Mouse (Mus musculus) liver, embryonic 15.5 days (tissue): ENCODE measurements around the gene Cyp2t4. TPM values are rescaled to one million over a fixed set of nuclear protein-coding genes. Genes with fewer than 3 reads are reported as not detected.

Source experiments
- ATAC-seq: fragments of 200-750 bp; cut with Nextera tagmentation; 2 replicates; pipeline ENCODE4 v1.8.0; 2017; ENCODE audit warnings: moderate number of reproducible peaks, mild to moderate bottlenecking, moderate library complexity; ENCODE audit not compliant: insufficient read depth
- H3K27ac ChIP-seq: fragments of 300-500 bp; sonication (generic); replicated peaks from 2 replicates; pipeline ENCODE4 v1.5.1; 2015; ENCODE audit warnings: mild to moderate bottlenecking, inconsistent platforms
- H3K27me3 ChIP-seq: fragments of 300-500 bp; sonication (generic); 2 replicates; pipeline ENCODE4 v1.6.1; 2015; ENCODE audit warnings: mild to moderate bottlenecking, inconsistent platforms
- H3K36me3 ChIP-seq: fragments of 300-500 bp; sonication (generic); replicated peaks from 2 replicates; pipeline ENCODE4 v1.6.1; 2015; ENCODE audit warnings: moderate library complexity, mild to moderate bottlenecking, inconsistent platforms
- H3K4me1 ChIP-seq: fragments of 300-500 bp; sonication (generic); replicated peaks from 2 replicates; pipeline ENCODE4 v1.6.1; 2015; ENCODE audit warnings: inconsistent platforms
- H3K4me2 ChIP-seq: fragments of 300-500 bp; sonication (generic); 2 replicates; pipeline ENCODE4 v1.6.1; 2015; ENCODE audit warnings: moderate library complexity, mild to moderate bottlenecking, inconsistent platforms
- H3K4me3 ChIP-seq: fragments of 300-500 bp; sonication (generic); replicated peaks from 2 replicates; pipeline ENCODE4 v1.5.1; 2015; ENCODE audit warnings: mild to moderate bottlenecking, inconsistent platforms
- H3K9ac ChIP-seq: fragments of 300-500 bp; sonication (generic); 2 replicates; pipeline ENCODE4 v1.6.1; 2015; ENCODE audit warnings: moderate library complexity, mild to moderate bottlenecking, inconsistent platforms
- H3K9me3 ChIP-seq: fragments of 300-500 bp; sonication (generic); replicated peaks from 2 replicates; pipeline ENCODE4 v1.6.1; 2016; ENCODE audit warnings: inconsistent platforms
- WGBS: fragments of 180-500 bp; shearing (Covaris S2); methylation state at CpG from one replicate; pipeline ENCODE4 v1.1.7; 2015; ENCODE audit warnings: mixed read lengths; ENCODE audit not compliant: insufficient replicate concordance; 5-methylcytosine and 5-hydroxymethylcytosine counted together
- polyA plus RNA-seq: library from polyadenylated mRNA; unstranded; fragments of >200 nt; fragmentation: Nextera tagmentation; extraction: Ambion mirVana; gene quantifications from 2 replicates; pipeline ENCODE4 v1.2.1, GENCODE M21; 2015

The Cyp2t4 gene
- polyA plus RNA-seq, 1 experiment from 2014 or later: not detected

GRCm38 (mm10) chr7:27161744-27162143, 8.2 kb downstream of the Cyp2t4 start:
- 68% methylated on average over 4 of the region's 4 CpGs for WGBS
- peaks cover 51% of the 10 kb centered on the region for H3K36me3 ChIP-seq
- H3K4me1 ChIP-seq: peaks cover 61% of the 10 kb centered on the region
- no peak overlapping the region for H3K4me2 ChIP-seq
- no peak overlapping the region for H3K9ac ChIP-seq
- H3K27me3 ChIP-seq: no peaks in the 10 kb centered on the region
- no peak for ATAC-seq
- no peaks in the 10 kb centered on the region for H3K9me3 ChIP-seq
- no peak overlapping the region for H3K4me3 ChIP-seq
- H3K27ac ChIP-seq: no peak overlapping the region

- H3K9ac ChIP-seq: no peak overlapping the region
- H3K27me3 ChIP-seq: no peaks in the 10 kb centered on the region
- peaks cover 44% of the 10 kb centered on the region for H3K36me3 ChIP-seq
- no peak overlapping the region for H3K27ac ChIP-seq
- peak overlapping the region; percentile 38 for H3K4me2 ChIP-seq
- ATAC-seq: no peak
- 63% methylated on average over 5 of the region's 5 CpGs for WGBS
- H3K9me3 ChIP-seq: no peaks in the 10 kb centered on the region
- H3K4me3 ChIP-seq: no peak overlapping the region
- H3K4me1 ChIP-seq: peaks cover 70% of the 10 kb centered on the region
Observed at GRCm38 (mm10) chr7:27162780-27163449, 9.4 kb downstream of the Cyp2t4 start.

DNA sequence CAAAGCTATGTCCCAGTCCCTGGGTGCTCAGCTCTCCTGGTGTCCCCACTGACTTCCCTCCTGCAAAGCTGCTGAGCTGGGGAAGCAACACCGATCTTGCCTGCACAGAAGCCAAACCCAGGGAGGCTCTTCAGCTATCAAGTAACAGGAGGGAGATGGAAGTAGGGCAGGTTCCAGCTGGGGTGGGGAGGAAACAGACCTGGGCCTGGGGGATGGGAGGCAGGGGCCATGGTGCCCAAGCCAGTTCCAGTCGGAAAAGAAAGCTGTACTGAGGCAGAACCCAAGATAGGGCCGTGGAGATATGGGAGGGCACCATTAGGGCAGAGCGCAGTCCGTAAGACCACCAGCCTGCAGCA, 9.9 kb downstream of the Cyp2t4 start:
- no peaks in the 10 kb centered on the region for H3K27me3 ChIP-seq
- H3K27ac ChIP-seq: no peak overlapping the region
- peak overlapping the region; percentile 14; the same call in 1 of the 2 replicates for H3K4me3 ChIP-seq
- H3K4me2 ChIP-seq: peak overlapping the region; percentile 38
- 74% methylated on average over 5 of the region's 5 CpGs for WGBS
- H3K9me3 ChIP-seq: no peaks in the 10 kb centered on the region
- H3K36me3 ChIP-seq: peaks cover 39% of the 10 kb centered on the region
- ATAC-seq: no peak
- H3K9ac ChIP-seq: peak overlapping the region; percentile 11; the same call in 1 of the 2 replicates
- peaks cover 75% of the 10 kb centered on the region for H3K4me1 ChIP-seq

- no peak overlapping the region for H3K27ac ChIP-seq
- no peak for ATAC-seq
- H3K4me3 ChIP-seq: peak overlapping the region; percentile 84
- peak overlapping the region; percentile 95 for H3K4me2 ChIP-seq
- peaks cover 30% of the 10 kb centered on the region for H3K36me3 ChIP-seq
- 85% methylated on average over 33 of the region's 33 CpGs for whole genome bisulfite sequencing
- H3K27me3 ChIP-seq: no peaks in the 10 kb centered on the region
- peaks cover 77% of the 10 kb centered on the region for H3K4me1 ChIP-seq
- H3K9ac ChIP-seq: peak overlapping the region; percentile 91; the same call in 1 of the 2 replicates
- no peaks in the 10 kb centered on the region for H3K9me3 ChIP-seq
Observed at GRCm38 (mm10) chr7:27164112-27164947, 10.8 kb downstream of the Cyp2t4 start.

GRCm38 (mm10) chr7:27165007-27165655, 11.6 kb downstream of the Cyp2t4 start:
- peak overlapping the region; percentile 94 for H3K27ac ChIP-seq
- H3K4me1 ChIP-seq: peaks cover 74% of the 10 kb centered on the region
- no peaks in the 10 kb centered on the region for H3K27me3 ChIP-seq
- WGBS: 72% methylated on average over 23 of the region's 23 CpGs
- ATAC-seq: no peak
- peak overlapping the region; percentile 84 for H3K4me3 ChIP-seq
- H3K4me2 ChIP-seq: peak overlapping the region; percentile 95
- peak overlapping the region; percentile 91; the same call in 1 of the 2 replicates for H3K9ac ChIP-seq
- H3K36me3 ChIP-seq: peaks cover 26% of the 10 kb centered on the region
- no peaks in the 10 kb centered on the region for H3K9me3 ChIP-seq

DNA sequence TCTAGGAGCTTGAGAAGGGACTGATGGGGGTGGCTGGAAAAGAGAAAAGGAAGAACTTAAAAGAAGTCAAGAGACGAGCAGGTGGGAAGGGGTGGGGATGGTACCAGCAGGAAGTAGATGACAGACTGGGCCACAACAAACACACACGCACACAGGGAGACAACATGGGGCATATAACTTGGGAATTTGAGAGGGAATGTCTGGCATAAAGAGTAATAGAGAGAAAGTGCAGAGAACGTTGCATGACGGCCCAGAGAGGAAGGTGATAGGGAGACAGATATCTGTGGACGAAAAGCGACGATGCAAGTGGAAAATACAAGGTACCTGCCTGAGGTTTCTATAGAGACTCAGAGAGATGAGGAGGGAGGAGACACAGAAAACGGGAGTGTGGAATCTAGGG, 12.2 kb downstream of the Cyp2t4 start:
- no peak for ATAC-seq
- no peaks in the 10 kb centered on the region for H3K27me3 ChIP-seq
- peak overlapping the region; percentile 95 for H3K4me2 ChIP-seq
- peaks cover 68% of the 10 kb centered on the region for H3K4me1 ChIP-seq
- peaks cover 26% of the 10 kb centered on the region for H3K36me3 ChIP-seq
- 3% methylated on average over 8 of the region's 8 CpGs for WGBS
- H3K27ac ChIP-seq: peak overlapping the region; percentile 94
- H3K4me3 ChIP-seq: peak overlapping the region; percentile 84
- H3K9ac ChIP-seq: peak overlapping the region; percentile 91
- H3K9me3 ChIP-seq: no peaks in the 10 kb centered on the region

DNA sequence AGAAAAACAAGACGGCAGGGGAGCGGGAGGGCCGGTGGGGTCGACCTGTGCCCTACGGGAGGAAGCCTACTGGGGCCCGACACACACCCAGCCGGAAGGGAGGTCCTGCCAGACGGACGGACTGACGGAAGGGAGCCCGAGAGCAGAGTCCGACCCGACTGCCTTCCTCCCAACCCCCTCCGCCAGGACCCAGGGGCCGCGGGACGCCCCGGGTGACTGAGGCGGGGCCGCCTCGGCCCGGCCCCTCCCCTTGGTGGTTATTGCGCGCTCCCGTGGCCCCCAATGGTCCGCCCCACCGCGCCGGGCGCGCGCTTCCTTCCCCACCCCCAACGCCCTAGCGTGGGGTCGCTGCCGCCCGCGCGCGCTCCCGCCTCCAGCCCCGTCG, 12.7 kb downstream of the Cyp2t4 start:
- Histone ChIP-seq H3K27me3 (no peaks in the 10 kb centered on the region), H3K36me3 (peaks cover 26% of the 10 kb centered on the region), H3K9me3 (no peaks in the 10 kb centered on the region), H3K4me1 (peaks cover 63% of the 10 kb centered on the region), H3K4me3 (peak overlapping the region; percentile 84), H3K4me2 (peak overlapping the region; percentile 95), H3K27ac (peak overlapping the region; percentile 94), H3K9ac (peak overlapping the region; percentile 91)
- ATAC-seq: peak; percentile 71
- WGBS: 1% methylated on average over 39 of the region's 43 CpGs

DNA sequence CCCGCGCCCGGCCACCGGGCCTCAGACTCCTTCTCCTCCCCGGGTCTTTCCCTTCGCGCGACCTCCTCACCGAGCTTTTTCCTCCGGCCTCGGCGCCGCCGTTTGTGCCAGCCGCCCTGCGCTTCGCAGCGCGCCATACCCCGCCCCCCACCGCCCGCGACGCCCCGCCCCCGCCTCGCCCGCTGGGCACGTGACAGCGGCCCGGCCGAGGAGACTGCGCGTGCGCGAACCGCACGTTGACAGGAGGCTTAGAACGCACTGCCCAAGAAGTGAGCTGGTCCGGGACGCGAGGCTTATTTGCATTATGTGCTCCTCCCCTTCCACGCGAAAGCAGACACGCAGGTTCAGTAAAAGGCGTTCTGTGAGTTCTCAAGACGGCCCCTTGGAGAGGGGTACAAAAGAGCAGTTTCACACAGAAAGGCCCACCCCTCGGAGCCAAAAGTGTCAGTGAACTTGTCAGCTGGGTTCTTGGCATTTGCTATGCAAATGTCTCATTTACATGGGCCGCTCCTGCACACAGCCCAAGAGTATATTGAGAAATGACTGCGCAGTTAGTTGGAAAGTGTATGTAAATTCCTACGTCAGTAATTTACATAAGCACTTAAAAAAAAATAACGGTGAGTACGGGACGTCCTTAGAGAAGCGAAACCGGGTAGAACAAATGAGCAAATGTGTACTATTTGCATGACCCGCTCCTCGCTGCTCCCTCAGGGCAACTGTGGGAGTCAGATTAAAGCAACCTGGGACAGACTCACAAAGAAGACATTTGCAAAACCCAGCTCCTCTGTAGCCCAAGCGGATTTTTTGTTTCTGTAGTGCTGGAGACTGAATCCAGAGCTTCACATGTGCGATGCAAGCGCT, 13.3 kb downstream of the Cyp2t4 start, which contains the start of gene Egln2:
Gene Egln2 (minus strand): TSS at position 189 of the 861 bp plus-strand sequence.
- Histone ChIP-seq H3K4me1 (peaks cover 57% of the 10 kb centered on the region), H3K27ac (peak within 1 kb of the TSS; percentile 94), H3K27me3 (no peaks in the 10 kb centered on the region), H3K36me3 (peaks cover 26% of the 10 kb centered on the region), H3K9ac (peak within 1 kb of the TSS; percentile 91), H3K9me3 (no peaks in the 10 kb centered on the region), H3K4me2 (peak within 1 kb of the TSS; percentile 95), H3K4me3 (peak within 1 kb of the TSS; percentile 84)
- peak; percentile 83 for ATAC-seq
- WGBS: under 1% methylated on average over 61 of the region's 61 CpGs

GRCm38 (mm10) chr7:27167475-27168094, 14.1 kb downstream of the Cyp2t4 start:
- 63% methylated on average over 11 of the region's 11 CpGs for WGBS
- Histone ChIP-seq H3K4me1 (peaks cover 51% of the 10 kb centered on the region), H3K27me3 (no peaks in the 10 kb centered on the region), H3K4me3 (peak overlapping the region; percentile 84), H3K27ac (peak overlapping the region; percentile 94), H3K9me3 (no peaks in the 10 kb centered on the region), H3K4me2 (peak overlapping the region; percentile 95), H3K9ac (peak overlapping the region; percentile 91), H3K36me3 (peaks cover 29% of the 10 kb centered on the region)
- ATAC-seq: no peak

- Histone ChIP-seq H3K4me2 (no peak overlapping the region), H3K4me1 (peaks cover 44% of the 10 kb centered on the region), H3K27me3 (no peaks in the 10 kb centered on the region), H3K9me3 (no peaks in the 10 kb centered on the region), H3K9ac (no peak overlapping the region), H3K4me3 (no peak overlapping the region), H3K36me3 (peaks cover 27% of the 10 kb centered on the region), H3K27ac (peak overlapping the region; percentile 94)
- WGBS: 74% methylated on average over 5 of the region's 5 CpGs
- ATAC-seq: no peak
Observed at GRCm38 (mm10) chr7:27168371-27168770, 14.9 kb downstream of the Cyp2t4 start.
